Mouse (Mus musculus) heart, embryonic 11.5 days (tissue): ENCODE measurements at regions not wholly inside any gene's neighbourhood (a gene's known extent, or its start where the extent isn't known, plus 50 kb on each side); places are given as distances from the start of the nearest gene placed in this dataset.

ENCODE experiments used
- ATAC-seq: fragments of 200-750 bp; cut with Nextera tagmentation; replicated peaks from 2 replicates; pipeline ENCODE4 v1.8.0; 2017; ENCODE audit warnings: moderate library complexity; ENCODE audit not compliant: insufficient number of reproducible peaks, low FRiP score, low TSS enrichment
- H3K27ac ChIP-seq: fragments of 300-500 bp; sonication (generic); 2 replicates; pipeline ENCODE4 v1.5.1; 2014; ENCODE audit warnings: mild to moderate bottlenecking, low read depth, low read length
- H3K27me3 ChIP-seq: fragments of 300-500 bp; sonication (generic); 2 replicates; pipeline ENCODE4 v1.6.1; 2014; ENCODE audit warnings: mild to moderate bottlenecking, low read length, mixed read lengths; ENCODE audit not compliant: control insufficient read depth, insufficient read depth
- H3K36me3 ChIP-seq: fragments of 300-500 bp; sonication (generic); 2 replicates; pipeline ENCODE4 v1.6.1; 2014; ENCODE audit warnings: mild to moderate bottlenecking, low read length, moderate library complexity, mixed read lengths; ENCODE audit not compliant: control insufficient read depth, insufficient read depth
- H3K4me1 ChIP-seq: fragments of 300-500 bp; sonication (generic); 2 replicates; pipeline ENCODE4 v1.6.1; 2014; ENCODE audit warnings: low read length; ENCODE audit not compliant: control insufficient read depth, insufficient read depth
- H3K4me2 ChIP-seq: fragments of 300-500 bp; sonication (generic); 2 replicates; pipeline ENCODE4 v1.6.1; 2014; ENCODE audit warnings: mild to moderate bottlenecking, moderate library complexity
- H3K4me3 ChIP-seq: fragments of 300-500 bp; sonication (generic); 2 replicates; pipeline ENCODE4 v1.5.1; 2014; ENCODE audit warnings: low read depth, low read length
- H3K9ac ChIP-seq: fragments of 300-500 bp; sonication (generic); 2 replicates; pipeline ENCODE4 v1.6.1; 2014; ENCODE audit warnings: mild to moderate bottlenecking, low read depth, low read length, moderate library complexity
- H3K9me3 ChIP-seq: fragments of 300-500 bp; sonication (generic); replicated peaks from 2 replicates; pipeline ENCODE4 v1.6.1; 2016; ENCODE audit warnings: low read length; ENCODE audit not compliant: control insufficient read depth
- WGBS: fragments of 180-500 bp; shearing (Covaris S2); extraction: QIAGEN DNeasy Blood & Tissue Kit; methylation state at CpG from one replicate; pipeline ENCODE4 v1.1.7; 2014; ENCODE audit not compliant: insufficient replicate concordance; 5-methylcytosine and 5-hydroxymethylcytosine counted together

DNA sequence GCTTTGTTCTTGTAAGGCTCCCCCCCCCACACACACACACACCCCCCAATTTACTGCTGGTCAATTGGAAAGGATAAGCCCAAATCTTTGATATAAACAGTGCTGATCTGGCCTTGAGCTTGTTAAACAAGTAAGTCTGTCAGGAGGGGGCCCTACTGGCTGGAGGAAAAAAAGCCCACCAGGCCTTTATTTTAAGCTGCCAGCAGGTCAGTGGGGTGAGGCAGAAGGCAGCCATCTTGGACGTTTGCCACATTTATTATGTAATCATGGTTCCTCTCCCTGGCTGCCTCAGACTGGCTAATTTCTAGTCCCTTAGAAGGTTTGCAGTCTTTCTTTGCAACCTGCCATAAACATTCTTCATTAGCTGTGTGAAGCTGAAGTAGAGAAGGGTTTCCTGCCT lies 75.9 kb upstream of the Med14 start:
- H3K9ac ChIP-seq = no peak overlapping the region
- no peaks in the 10 kb centered on the region for H3K27me3 ChIP-seq
- WGBS = 36% methylated on average over 1 of the region's 1 CpGs
- H3K36me3 ChIP-seq = no peaks in the 10 kb centered on the region
- H3K27ac ChIP-seq = no peak overlapping the region
- no peaks in the 10 kb centered on the region for H3K4me1 ChIP-seq
- no peak overlapping the region for H3K4me3 ChIP-seq
- H3K4me2 ChIP-seq = no peak overlapping the region
- H3K9me3 ChIP-seq = no peaks in the 10 kb centered on the region
- ATAC-seq = no peak

DNA sequence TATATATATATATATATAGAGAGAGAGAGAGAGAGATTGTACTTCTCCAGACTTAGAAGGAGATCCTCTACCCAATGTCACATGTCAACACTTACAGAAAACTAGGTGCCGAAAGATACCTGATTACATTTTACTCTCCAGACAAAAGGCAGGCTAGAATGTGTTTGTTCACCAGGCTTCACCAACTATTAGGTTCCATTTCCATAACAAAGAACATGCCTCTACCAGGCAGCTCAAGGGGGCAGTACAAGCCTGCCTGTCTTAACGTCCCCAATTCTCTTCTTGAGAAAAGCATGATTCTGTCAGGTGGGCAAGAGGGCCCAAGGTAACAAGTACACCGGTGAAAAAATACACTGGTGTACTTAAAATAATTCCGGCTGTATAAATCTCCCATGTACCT lies 72.8 kb upstream of the Med14 start:
- H3K4me2 ChIP-seq = no peak overlapping the region
- WGBS = 61% methylated on average over 4 of the region's 4 CpGs
- no peaks in the 10 kb centered on the region for H3K9me3 ChIP-seq
- H3K4me3 ChIP-seq = no peak overlapping the region
- ATAC-seq = no peak
- H3K4me1 ChIP-seq = no peaks in the 10 kb centered on the region
- no peak overlapping the region for H3K9ac ChIP-seq
- H3K27ac ChIP-seq = no peak overlapping the region
- no peaks in the 10 kb centered on the region for H3K27me3 ChIP-seq
- H3K36me3 ChIP-seq = no peaks in the 10 kb centered on the region

GRCm38 (mm10) chrX:12832709-12833108 lies 70.8 kb upstream of the Med14 start:
- ATAC-seq = no peak
- 76% methylated on average over 2 of the region's 2 CpGs for WGBS
- Histone ChIP-seq H3K4me2 (no peak overlapping the region), H3K9ac (no peak overlapping the region), H3K9me3 (no peaks in the 10 kb centered on the region), H3K27ac (no peak overlapping the region), H3K27me3 (no peaks in the 10 kb centered on the region), H3K4me3 (no peak overlapping the region), H3K36me3 (no peaks in the 10 kb centered on the region), H3K4me1 (no peaks in the 10 kb centered on the region)

GRCm38 (mm10) chrX:12829165-12829564 lies 67.3 kb upstream of the Med14 start:
- Histone ChIP-seq H3K9ac (no peak overlapping the region), H3K36me3 (no peaks in the 10 kb centered on the region), H3K4me2 (no peak overlapping the region), H3K27me3 (no peaks in the 10 kb centered on the region), H3K27ac (no peak overlapping the region), H3K4me3 (no peak overlapping the region), H3K4me1 (no peaks in the 10 kb centered on the region; the same call in 1 of the 2 replicates), H3K9me3 (no peaks in the 10 kb centered on the region)
- ATAC-seq = no peak
- WGBS = 59% methylated on average over 3 of the region's 3 CpGs

DNA sequence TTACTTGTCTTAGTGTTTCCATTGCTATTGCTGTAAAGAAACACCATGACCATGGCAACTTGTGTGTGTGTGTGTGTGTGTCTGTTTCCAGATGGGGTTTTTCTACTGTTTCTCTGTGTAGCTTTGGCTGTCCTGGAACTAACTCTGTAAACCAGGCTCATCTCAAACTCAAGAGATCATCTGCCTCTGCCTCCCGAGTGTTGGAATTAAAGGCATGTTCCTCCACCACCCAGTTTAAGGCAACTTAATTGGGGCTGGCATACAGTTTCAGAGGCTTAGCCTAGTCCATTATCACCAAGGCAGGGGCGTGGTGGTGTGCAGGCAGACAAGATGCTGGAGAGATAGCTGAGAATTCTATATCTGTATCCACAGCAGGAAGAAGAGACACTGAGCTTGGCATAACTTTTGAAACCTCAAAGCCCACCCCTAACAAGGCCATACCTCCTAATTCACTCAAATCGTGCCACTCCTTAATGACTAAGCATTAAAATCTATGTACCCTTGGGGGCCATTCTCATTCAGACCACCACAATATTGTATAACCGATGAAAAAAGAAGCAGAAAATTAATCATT lies 65.5 kb upstream of the Med14 start:
- ATAC-seq = no peak
- no peaks in the 10 kb centered on the region for H3K27me3 ChIP-seq
- no peaks in the 10 kb centered on the region for H3K36me3 ChIP-seq
- WGBS = 71% methylated on average over 4 of the region's 4 CpGs
- H3K9me3 ChIP-seq = no peaks in the 10 kb centered on the region
- no peak overlapping the region for H3K4me2 ChIP-seq
- H3K9ac ChIP-seq = no peak overlapping the region
- no peak overlapping the region for H3K27ac ChIP-seq
- no peaks in the 10 kb centered on the region; the same call in 1 of the 2 replicates for H3K4me1 ChIP-seq
- H3K4me3 ChIP-seq = no peak overlapping the region

- Histone ChIP-seq H3K9me3 (no peaks in the 10 kb centered on the region), H3K9ac (no peak overlapping the region), H3K4me1 (no peaks in the 10 kb centered on the region; the same call in 1 of the 2 replicates), H3K27me3 (no peaks in the 10 kb centered on the region), H3K4me2 (no peak overlapping the region), H3K4me3 (no peak overlapping the region), H3K36me3 (no peaks in the 10 kb centered on the region), H3K27ac (no peak overlapping the region)
- 91% methylated on average over 4 of the region's 4 CpGs for WGBS
- no peak for ATAC-seq
Observed at GRCm38 (mm10) chrX:12826646-12827045, 64.8 kb upstream of the Med14 start.

DNA sequence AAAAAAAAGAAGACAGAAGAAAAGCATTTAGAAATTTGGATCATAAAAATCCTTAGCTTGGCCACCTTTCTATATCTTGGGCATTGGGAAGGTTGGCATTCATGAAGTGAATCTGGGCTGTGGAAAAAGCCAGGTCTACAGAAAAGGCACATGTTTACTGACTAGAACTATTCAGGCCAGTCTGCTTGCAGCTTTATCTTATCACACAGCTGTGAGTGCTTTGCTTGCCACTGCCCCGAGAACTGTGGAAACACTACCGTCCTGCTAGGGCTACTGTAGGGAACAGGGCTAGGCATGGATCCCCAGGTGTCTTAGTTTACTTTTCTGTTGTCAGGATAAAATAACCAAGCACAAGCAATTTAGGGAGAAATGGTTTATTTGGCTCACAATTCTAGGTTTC lies 63.4 kb upstream of the Med14 start:
- H3K27ac ChIP-seq = no peak overlapping the region
- no peak overlapping the region for H3K4me2 ChIP-seq
- no peaks in the 10 kb centered on the region for H3K9me3 ChIP-seq
- WGBS = 15% methylated on average over 2 of the region's 2 CpGs
- H3K4me1 ChIP-seq = no peaks in the 10 kb centered on the region; the same call in 1 of the 2 replicates
- H3K4me3 ChIP-seq = no peak overlapping the region
- H3K36me3 ChIP-seq = no peaks in the 10 kb centered on the region
- H3K9ac ChIP-seq = no peak overlapping the region
- H3K27me3 ChIP-seq = no peaks in the 10 kb centered on the region
- ATAC-seq = no peak

DNA sequence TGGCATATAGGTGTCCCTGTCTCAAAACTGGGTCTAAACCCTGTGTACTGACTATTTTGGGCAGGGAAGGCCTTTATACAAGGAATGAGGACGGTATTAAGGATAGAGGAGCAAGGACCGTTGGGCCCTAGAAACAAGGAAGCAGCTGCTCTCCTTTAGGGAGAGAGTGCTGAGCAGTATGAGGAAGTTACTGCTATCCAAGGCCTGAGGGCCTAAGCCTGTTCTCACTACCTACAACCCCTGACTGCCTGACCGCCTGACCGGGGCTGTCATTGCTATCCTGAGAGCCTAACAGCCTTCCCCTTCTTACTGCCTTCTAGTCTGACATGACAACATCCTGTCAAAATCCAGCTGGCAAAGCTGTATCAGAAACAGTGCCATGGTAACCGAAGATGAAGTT lies 62.6 kb upstream of the Med14 start:
- WGBS = 70% methylated on average over 5 of the region's 5 CpGs
- no peak for ATAC-seq
- no peaks in the 10 kb centered on the region; the same call in 1 of the 2 replicates for H3K4me1 ChIP-seq

GRCm38 (mm10) chrX:12822777-12823176 lies 60.9 kb upstream of the Med14 start:
- no peaks in the 10 kb centered on the region for H3K36me3 ChIP-seq
- H3K9ac ChIP-seq = no peak overlapping the region
- H3K27me3 ChIP-seq = no peaks in the 10 kb centered on the region
- ATAC-seq = no peak
- no peaks in the 10 kb centered on the region; the same call in 1 of the 2 replicates for H3K4me1 ChIP-seq
- WGBS = 81% methylated on average over 10 of the region's 10 CpGs
- no peak overlapping the region for H3K4me2 ChIP-seq
- no peak overlapping the region for H3K4me3 ChIP-seq
- H3K9me3 ChIP-seq = no peaks in the 10 kb centered on the region
- no peak overlapping the region for H3K27ac ChIP-seq

More for the DNA sequence above, 62.6 kb upstream of the Med14 start:
- no peaks in the 10 kb centered on the region for H3K27me3 ChIP-seq
- no peaks in the 10 kb centered on the region for H3K36me3 ChIP-seq
- H3K9ac ChIP-seq = no peak overlapping the region
- H3K4me3 ChIP-seq = no peak overlapping the region
- no peaks in the 10 kb centered on the region for H3K9me3 ChIP-seq
- H3K4me2 ChIP-seq = no peak overlapping the region
- H3K27ac ChIP-seq = 0 out of 2 replicates have a peak overlapping the region, but pooled peaks have one; percentile 1
